Mouse (Mus musculus) mesoderm, embryonic 11.5 days (tissue): ENCODE data around the gene Gm20425.
A peak's percentile ranks its signal among the peaks of the same experiment; 100 is the strongest.

ENCODE experiments used
- DNase-seq: peaks from one replicate; pipeline ENCODE4 v3.0.0-alpha.2; 2012; ENCODE audit warnings: low read depth, low spot score

Gm20425 gene

DNA sequence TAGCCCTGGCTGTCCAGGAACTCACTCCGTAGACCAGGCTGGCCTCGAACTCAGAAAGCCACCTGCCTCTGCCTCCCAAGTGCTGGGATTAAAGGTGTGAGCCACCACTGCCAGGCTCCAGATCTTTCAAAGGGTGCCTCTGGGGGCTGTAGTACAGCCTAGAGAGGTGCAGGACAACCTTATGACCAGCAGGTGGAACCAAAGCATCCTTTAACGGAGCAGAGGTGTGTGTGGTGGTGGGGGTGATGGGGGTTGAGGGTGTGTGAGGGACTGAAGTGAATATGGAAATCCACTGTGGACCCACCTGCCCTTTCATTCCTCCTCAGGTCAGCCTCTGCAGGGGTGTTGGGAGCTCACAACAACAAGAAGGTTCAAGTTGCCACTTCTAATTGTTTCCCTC is 4.6 kb downstream of the Gm20425 start:
- DNase-seq: peak; percentile 32

DNA sequence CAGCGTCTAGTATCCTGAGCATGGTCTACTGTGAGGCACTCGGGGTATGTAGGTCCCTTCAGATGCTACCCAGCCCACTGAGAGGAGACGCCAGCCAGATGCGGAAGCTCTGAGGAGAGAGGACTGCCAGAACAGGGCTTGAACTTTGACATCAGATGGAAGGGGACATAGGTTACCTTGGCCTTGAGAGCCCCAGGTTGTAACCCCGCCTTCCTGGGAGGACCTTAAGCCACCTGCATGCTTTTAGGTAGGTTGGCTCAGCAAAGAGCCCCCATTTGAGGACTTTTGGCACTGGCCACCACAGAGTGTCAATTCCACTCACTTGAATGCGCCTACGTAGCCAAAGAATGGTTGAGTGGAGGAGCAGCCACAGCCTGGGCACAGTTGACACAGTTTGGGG is 5.4 kb downstream of the Gm20425 start:
- DNase-seq: no peak

DNA sequence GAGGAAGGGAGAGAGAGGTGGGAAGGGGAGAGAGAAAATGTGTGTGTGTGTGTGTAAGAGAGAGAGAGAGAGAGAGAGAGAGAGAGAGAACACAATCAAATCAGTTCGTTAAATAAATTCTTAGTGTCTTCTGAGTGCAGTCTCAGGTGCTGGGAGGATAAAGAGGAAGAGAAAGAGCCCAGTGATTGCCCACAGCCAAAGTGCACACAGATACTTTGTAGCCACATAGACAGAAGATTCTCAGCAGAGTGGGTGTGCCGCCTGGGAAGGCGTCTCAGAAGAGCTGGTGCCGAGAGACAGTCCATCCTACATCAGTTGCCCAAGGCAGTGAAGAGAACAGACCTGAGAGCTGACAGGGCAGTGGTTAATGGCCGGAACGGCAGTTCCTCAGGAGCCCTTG is 15.8 kb downstream of the Gm20425 start:
- no peak for DNase-seq

DNA sequence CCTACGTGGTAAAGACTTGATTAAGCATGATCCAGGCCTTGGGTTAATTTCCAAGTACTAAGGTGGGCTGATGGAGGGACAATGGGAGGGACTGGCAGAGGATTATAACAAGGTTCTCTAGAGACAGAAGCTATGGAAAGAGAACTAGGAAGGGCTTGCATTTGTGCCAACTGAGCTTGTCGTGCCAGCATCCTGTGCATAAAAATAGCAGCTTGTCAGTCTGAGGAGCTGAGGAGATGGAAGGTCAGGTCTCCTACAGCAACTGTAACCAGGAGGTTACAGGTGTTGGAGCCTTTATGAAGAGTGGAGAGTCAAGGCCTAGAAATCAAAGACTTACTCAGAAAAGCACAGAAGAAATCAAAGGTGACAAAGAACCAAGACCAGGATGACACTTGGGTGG is 16.5 kb downstream of the Gm20425 start:
- DNase-seq: no peak

DNA sequence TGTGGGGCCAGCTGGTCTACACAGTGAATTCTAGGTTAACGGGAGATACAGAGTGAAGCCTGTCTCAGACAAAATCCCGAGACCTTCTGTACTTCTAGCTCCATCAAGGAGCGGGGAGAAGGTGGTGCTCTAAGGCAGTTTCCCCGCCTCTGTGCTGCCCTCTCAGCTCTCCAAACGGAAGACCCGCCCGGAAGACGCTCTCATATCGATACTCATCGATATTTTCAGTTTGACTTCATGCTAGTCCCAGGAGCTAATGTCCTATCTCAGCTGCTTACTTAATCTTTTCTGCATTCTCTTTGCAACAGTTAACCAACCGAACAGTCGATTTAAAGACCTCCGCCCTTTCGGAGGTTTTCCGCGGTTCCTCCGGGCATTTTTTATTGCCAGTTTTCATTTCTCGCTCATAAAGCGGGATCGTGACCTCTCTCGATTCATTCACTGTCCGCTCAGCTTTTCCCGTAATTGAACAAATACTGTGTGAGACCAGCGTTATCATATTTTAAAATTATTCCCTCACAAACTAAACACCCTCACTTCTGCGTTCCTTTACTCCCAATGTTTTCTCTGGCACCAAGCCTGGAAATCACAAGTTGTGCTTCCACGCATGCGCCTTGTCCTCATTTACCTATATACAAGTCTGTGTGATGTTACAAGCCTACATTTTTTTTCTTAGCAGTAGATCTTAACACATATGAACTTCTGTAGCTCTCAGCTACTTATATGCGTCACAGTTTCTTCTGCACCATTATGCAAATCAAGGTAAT is 17.3 kb downstream of the Gm20425 start:
- DNase-seq: no peak

DNA sequence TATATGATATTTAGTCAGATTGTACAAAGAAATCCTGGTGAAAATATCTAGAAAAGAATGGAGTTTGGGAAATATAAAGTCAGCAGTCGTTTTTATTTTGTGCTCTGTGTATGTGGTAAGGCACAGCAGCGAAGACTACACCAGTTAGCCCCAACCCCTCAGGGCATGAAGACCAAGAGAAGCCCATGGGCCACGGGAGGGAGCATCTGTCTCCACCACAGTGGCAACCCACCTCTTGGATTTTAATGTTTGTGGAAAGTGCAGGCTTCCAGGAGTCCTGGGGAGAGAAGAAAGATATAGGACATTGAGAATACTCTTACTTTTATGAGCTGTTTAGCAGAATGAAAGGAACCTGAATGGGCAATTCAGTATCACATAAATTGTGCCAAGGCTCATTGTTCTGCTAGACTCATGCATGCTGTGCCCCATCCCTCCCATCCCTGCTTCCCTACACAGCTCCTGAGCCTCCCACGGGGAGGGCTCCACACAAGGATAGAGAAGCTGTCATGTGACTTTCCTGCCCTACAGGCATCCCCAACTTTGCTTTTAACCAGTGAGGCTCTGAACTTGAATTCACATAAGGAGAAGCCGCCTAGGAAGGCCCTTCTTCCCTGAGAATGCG is 21.2 kb downstream of the Gm20425 start:
- DNase-seq: peak; percentile 51

DNA sequence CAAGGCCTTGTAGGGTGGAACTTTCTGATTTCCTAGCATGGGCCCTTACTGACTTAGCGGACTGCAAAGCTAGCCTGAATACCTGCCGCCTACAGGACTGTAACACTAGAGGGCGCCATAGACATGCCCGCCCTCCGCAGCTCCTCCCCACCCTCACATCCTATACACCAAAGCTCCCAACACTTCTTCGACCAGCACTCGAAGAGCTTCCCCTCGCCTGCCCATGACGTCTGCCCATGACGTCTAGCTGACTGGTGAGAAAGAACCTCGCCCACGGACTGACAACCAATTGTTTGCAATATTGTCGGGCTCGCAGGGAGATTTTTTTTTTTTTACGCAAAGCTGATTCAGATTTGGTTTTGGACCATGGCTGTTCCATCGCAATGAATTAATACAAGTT is 22.3 kb downstream of the Gm20425 start:
- DNase-seq: peak; percentile 89

DNA sequence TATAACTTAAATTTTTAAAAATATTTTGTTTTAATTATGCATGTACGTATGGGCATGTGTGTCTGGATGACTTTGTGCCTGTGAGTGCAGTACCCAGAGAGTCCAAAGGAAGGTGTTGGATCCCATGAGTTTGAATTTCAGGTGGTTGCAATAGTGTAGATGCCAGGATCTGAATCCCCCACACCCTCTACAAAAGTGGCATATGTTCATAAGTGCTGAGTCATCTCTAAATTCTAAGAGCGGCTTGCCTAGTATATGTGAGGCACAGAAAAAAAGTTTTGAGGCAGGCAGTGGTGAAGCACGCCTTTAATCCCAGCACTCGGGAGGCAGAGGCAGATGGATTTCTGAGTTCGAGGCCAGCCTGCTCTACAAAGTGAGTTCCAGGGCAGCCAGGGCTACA is 24.3 kb downstream of the Gm20425 start:
- DNase-seq: no peak

DNA sequence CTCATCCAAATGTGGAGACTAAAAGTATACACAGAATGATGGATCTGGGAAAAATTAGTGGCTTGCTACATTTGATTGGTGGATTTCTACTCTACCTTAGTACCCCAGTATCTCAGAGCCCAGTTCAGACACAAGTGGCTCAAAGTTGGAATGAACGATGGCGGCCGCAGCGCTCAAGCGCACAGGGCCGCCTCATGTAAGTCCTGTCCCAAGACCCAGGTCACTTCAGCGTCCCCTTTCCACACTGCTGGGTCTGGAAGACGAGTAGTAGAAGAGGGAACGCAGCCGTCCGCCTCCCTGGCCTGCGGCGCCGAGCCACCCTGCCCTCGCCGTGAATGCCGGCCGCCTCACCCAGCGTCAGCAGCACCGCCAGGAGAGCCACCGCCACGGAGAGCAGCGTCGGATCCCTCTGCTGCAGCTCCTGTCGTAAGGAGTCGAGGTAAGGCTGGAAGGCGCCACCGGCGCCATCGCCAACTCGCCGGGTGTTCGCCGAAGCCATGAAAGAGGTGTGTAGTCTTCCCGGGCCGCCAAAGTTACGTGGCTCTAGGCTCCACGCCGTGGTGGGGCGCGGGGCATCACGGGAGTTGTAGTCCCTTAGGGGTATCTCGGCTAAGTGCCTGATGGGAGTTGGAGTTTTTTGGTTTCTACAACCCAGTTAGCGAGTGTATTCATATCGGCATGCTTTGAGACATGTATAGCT is 28.4 kb downstream of the Gm20425 start, which contains the start of gene Srprb:
TSS of gene Srprb (minus strand) at position 577 of the 700 bp plus-strand sequence.
- DNase-seq: peak; percentile 90

DNA sequence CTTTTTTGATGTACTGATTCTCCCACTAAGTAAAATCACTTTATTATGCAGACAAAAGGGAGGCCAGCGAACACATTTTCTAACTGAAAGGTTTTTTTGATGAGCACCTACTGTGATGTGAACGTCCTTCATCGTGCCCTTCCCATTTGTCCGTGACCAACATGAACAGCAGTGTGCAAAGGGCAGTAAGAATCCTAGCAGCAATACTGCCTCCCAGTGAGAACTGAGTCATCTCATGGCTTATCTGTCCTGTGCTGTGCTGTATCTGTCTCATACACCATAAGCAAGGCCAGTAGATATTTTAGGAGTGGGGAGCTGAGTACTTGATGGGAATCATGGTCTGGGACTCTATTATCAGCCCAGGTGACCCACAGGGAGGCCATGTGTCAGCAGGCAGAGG is 41.7 kb downstream of the Gm20425 start:
- DNase-seq: no peak

DNA sequence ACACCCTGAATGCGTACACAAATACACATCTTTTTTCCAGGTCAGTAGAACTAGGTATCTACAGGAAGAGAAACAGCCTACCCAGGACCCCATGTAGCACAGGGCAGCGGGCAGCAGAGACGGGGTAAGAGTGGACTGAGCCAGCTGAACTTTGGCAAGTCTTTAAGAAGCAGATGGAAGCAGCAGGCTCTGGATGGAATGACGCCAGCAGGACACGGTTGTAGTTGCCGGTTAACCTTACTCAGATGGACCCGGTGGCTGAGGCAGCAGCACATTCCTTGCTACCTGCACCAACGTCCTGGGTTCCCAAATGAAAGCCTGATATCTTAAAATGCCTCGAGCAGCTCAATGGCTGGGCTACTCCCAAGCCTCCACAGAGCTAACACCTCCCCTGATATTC is 43.4 kb downstream of the Gm20425 start:
- DNase-seq: no peak

DNA sequence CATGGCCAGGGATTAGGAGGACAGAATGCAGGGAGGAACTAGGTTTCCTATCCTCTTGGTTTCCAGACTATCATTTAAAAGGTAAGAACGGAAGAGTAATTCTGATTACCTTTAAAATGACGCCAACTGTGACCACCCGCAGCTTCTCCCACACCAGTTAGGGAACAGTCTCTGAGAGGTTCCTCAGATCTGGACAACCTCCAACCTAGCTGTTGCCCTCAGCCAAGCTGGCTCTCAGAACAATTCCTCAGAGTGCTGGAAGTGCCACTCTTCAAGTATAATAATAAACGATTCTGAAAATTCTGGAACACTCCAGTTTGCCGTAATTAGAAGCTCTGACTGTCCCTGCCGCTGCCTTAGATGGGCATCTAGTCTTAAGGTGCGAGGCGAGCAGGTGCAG is 44.2 kb downstream of the Gm20425 start:
- no peak for DNase-seq

DNA sequence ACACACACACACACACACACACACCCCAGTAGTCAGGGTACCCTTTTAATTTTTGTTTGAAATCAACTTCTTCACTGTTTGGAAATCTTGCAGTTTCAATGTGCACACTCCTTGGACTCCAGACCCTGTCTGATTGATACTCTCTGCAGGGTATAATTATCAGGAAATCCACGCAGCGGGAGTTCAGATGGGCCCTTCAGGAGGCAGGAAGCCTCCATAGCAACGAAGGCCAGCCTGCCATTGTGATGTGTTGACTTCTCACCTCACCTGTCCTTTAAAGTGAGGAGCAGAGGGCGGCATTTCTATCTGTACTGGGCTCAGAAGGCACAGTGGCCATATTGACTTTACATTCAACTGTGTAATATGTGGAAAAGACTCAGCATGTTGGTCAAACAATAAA is 45.3 kb downstream of the Gm20425 start:
- no peak for DNase-seq

DNA sequence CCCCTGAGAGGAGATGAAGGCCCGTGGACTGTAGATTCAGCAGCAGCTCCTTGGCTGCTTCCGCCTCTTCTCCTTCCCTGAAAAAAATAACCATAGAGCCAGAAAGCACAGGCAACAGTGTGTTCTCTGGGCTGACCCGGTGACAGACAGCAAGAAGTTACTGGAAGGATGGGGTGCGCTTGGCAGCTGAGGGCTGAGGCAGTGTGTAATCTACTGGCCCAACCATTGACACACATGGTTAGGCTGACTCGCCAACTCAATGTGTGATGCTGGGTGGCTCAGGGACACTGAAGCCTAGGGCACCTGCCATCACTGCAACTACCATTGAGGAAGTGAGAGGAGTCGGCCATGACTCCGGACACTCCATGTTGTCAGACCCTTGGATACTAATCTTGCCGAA is 48.2 kb downstream of the Gm20425 start:
- no peak for DNase-seq

DNA sequence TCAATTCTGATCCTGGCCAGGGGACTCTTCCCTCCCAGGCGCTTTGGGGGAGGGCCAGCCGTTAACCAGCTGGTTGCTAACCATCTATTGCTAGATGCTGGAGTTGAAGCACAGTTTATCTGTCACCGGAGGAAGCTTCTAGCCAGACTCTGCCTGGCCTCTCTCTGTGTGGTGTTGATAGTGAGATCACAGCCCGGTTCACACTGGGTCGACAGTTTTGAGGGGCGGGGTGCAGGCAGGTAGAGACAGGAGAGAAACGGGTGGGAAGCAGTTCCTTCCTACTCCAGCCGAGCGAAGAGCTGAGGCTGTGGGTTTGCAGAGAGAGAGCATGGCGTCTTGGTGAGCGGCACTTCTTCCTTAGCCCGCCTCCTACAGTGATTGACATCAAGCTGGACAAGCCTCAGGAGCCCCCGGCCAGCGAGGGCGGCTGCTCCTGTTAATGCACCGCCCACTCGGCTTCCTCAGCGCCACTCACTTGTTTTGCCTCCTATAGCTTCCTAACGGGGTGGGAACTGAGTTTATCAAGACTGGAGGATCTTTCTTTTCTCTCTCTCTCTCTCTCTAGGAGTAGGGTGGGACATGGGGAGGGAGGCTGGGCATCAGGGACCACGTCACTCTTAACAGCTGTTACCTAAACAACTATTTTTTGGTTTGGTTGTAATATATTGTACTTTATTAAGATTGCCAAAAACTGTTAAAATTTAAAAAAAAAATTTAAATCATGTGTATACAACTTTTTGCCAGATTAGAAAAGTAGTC is 49.1 kb downstream of the Gm20425 start:
- peak; percentile 88 for DNase-seq

DNA sequence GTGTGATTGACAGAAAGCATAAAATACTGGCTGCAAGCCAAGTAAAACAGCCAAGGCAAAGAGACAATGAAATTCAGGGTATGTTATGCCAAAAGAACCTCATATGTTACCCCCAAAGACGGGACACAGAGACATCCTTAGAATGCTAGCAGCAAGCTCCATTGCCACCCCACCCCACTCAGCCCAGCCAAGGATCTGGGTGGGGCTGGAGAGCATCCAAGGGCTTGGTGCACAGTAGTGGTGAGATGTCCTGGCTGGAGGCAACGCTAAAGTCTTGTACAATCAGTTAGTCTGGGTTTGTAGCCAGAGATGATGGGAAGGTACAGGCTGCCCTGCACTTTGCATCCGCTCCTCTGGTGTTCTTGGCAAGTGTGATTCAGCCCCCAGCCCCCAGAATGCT is 49.8 kb downstream of the Gm20425 start:
- DNase-seq: no peak

DNA sequence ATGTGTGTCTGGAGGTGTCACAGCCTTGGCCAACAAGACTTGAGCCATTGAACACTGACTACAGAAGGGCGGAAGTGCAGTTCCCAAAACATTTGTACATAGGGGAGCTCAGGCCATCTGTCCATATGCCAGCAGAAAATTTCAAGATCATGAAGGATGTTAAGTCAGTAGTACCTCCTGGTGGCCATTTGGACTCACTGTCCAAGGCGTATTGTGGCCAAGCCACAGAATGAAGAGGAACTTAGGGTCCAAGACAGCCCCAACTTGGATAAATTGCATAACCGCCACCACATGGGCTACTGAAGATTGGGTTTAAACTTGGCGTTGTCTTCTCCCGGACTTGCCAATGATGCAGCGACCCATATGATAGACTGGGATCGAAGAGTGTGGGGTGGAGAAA is 54.4 kb downstream of the Gm20425 start:
- DNase-seq: no peak

DNA sequence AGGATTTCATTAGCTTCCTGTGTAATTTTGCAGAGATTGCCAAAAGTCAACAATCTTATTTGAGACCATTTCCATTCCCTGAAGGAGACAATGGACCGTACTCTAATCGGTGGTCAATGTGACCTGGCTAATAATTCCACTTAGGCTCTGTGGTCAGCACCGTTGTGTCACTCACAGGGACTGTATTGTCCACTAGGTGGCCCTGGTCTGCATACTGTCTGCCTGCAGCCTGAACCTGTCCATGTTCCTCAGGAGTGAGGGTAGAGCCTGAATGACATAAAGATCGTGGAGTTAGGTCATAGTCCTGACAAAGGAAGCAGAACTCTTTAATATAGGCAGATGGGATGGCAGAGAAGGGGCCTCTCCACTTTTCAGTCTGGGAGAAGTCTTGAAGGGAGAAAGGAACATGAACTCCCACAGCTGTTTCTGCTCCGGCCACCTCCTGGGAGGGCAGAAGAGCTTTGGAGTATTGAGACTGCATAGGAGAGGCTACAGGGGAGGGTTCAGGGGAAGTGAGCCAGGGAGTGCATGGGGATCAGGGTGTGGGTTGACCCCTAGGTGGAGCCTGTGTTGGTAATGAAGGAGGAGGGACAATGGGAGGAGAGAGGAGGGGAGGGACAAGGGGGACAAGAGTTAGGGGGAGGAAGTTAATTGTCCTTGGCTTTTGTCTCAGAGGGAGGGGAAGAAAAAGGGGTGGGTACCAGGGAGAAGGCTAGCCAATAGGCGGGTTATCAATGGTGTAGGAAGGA is 55.2 kb downstream of the Gm20425 start:
- DNase-seq: peak; percentile 10

DNA sequence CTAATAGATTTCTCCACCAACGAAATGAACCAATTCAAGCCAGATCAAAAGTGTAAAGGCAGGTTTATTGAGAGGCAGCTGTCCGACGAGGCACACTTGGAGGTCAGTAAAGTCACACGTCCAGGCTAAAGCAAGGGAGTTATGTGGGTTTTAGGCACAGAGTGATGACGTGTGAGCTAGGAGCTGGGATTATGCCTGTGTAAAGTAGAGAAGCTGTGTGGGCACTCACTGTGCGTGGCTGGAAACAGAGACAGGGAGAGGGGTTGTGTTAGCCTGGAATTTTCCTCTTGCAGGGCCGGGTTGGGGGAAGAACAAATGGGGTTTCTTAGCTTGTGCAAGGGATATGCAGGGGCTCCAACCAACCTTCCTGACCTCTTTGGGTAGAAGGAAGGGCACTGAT is 61.3 kb downstream of the Gm20425 start:
- no peak for DNase-seq

DNA sequence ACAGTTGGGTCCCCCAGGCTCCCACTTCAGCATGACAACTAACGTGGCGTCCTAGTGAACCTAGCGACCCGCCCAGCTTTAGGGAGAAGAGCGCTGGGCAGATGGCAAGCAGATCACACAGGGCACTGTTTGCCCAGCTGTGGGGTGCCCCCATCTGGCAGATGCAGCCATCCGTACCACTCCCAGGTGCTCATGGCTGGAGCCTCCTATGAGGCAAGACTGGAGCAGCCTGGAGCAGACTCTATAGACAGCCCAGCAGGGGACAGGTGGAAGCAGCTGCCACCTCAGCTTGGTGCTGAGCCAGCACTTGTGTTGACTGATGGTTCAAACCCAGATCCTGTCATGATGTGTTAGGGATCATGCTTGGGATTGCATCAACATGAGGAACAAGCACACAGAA is 62.1 kb downstream of the Gm20425 start:
- peak; percentile 9 for DNase-seq

DNA sequence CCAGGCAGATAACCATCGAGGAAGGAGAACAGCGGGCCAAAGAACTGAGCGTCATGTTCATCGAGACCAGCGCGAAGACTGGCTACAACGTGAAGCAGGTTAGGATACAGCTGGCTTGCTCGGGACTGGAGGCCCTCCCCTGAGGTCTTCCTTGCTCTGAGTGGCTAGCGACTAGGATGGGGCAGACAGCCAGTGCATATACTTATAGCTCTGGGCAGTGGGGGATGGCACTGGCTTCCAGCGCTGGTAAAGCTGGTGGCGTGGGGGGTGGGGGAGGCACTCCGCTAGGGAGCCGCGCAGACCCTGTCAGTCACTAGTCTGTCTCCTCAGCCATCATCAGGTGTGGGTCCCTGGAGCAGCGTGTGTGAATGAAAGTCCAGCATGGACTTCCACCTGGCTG is 66.3 kb downstream of the Gm20425 start:
- DNase-seq: no peak
